Mouse (Mus musculus) lung, postnatal 10 days (tissue): ENCODE data around the gene Olfr316.
"Not testable (repeated sequence)": the region's sequence is repeated elsewhere in the genome, so short reads cannot be mapped to it uniquely, and the experiment has no call there.

Experiments
- DNase-seq: peaks from one replicate; pipeline ENCODE4 v3.0.0; 2021

Gene Olfr316

GRCm38 (mm10) chr11:58752434-58752833 is at the start of gene Olfr316:
Gene Olfr316, plus strand, starts transcription at chr11:58752734.
- no peak for DNase-seq

GRCm38 (mm10) chr11:58709086-58709485 is 43.4 kb upstream of the Olfr316 start:
- DNase-seq: no peak

- not testable (repeated sequence) for DNase-seq
Observed at GRCm38 (mm10) chr11:58717723-58718122, 34.8 kb upstream of the Olfr316 start.

GRCm38 (mm10) chr11:58719701-58720100 is 32.8 kb upstream of the Olfr316 start:
- DNase-seq: no peak

GRCm38 (mm10) chr11:58723914-58724313 is 28.6 kb upstream of the Olfr316 start, which contains the start of gene Olfr318:
Gene Olfr318, minus strand, starts transcription at chr11:58724014.
- no peak for DNase-seq

GRCm38 (mm10) chr11:58727896-58728650 is 24.5 kb upstream of the Olfr316 start:
- DNase-seq: not testable (repeated sequence)

GRCm38 (mm10) chr11:58733372-58733771 is 19.2 kb upstream of the Olfr316 start:
- peak; percentile 28 for DNase-seq

- DNase-seq: no peak
Observed at GRCm38 (mm10) chr11:58738792-58739262, 13.7 kb upstream of the Olfr316 start, which contains the start of gene Olfr317. Gene Olfr317, minus strand, starts transcription at chr11:58739212.

GRCm38 (mm10) chr11:58751096-58751495 is 1.4 kb upstream of the Olfr316 start:
- not testable (repeated sequence) for DNase-seq

- DNase-seq: no peak
Observed at GRCm38 (mm10) chr11:58772888-58773287, 20.4 kb downstream of the Olfr316 start, which contains the start of gene Olfr315. Gene Olfr315, plus strand, starts transcription at chr11:58773188.

- DNase-seq: no peak
Observed at GRCm38 (mm10) chr11:58782480-58783089, 30.1 kb downstream of the Olfr316 start, which contains the start of gene Olfr314. Gene Olfr314, plus strand, starts transcription at chr11:58782952.

- DNase-seq: no peak
Observed at GRCm38 (mm10) chr11:58784182-58784581, 31.6 kb downstream of the Olfr316 start.

- DNase-seq: no peak
Observed at GRCm38 (mm10) chr11:58787651-58788050, 35.1 kb downstream of the Olfr316 start.

- DNase-seq: no peak
Observed at GRCm38 (mm10) chr11:58788346-58788745, 35.8 kb downstream of the Olfr316 start.

GRCm38 (mm10) chr11:58789532-58789931 is 37.0 kb downstream of the Olfr316 start:
- no peak for DNase-seq

GRCm38 (mm10) chr11:58790053-58790452 is 37.5 kb downstream of the Olfr316 start:
- DNase-seq: no peak

GRCm38 (mm10) chr11:58790646-58791045 is 38.1 kb downstream of the Olfr316 start:
- DNase-seq: no peak

GRCm38 (mm10) chr11:58795856-58796255 is 43.3 kb downstream of the Olfr316 start:
- DNase-seq: no peak

- DNase-seq: no peak
Observed at GRCm38 (mm10) chr11:58796850-58797249, 44.3 kb downstream of the Olfr316 start.

GRCm38 (mm10) chr11:58799747-58800146 is 47.2 kb downstream of the Olfr316 start:
- no peak for DNase-seq

GRCm38 (mm10) chr11:58801558-58802228 is 49.2 kb downstream of the Olfr316 start, which contains the start of gene Fam183b:
Gene Fam183b, minus strand, starts transcription at chr11:58801960.
- no peak for DNase-seq

GRCm38 (mm10) chr11:58803871-58804270 is 51.3 kb downstream of the Olfr316 start:
- DNase-seq: no peak

GRCm38 (mm10) chr11:58804393-58804792 is 51.9 kb downstream of the Olfr316 start:
- DNase-seq: no peak
